Mouse (Mus musculus): ENCODE data around the gene Sez6.

The Sez6 gene

DNA sequence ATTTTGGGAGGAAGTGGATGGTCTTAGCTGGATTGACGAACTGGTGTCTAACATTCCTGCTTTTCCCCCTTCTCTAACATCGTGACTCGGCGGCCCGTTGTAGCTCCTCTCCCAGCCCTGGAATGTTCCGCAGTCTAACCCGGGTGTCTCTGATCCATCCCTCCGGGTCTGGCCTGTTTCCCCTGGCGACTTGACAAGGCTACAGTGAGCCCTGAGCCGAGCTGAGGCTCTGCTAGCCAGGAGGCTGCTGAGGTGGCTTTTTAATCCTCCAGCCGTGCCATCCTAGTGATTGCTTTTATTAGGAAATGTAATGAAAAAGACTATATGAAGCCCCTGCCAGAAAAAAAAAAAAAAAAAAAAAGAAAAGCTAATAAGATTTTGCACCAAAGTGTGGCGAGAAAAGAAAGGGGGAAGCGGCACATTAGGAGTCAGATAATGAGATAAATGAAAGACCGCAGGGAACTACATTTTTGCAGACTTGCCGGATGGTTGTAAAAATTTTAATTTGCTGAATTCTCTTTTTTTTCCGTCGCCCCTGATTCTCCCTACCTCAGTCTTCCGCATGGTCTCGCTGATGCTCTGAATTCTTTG lies 24.4 kb upstream of the Sez6 start:
- DNase-seq (ENCODE audit: low spot score) = no peak

DNA sequence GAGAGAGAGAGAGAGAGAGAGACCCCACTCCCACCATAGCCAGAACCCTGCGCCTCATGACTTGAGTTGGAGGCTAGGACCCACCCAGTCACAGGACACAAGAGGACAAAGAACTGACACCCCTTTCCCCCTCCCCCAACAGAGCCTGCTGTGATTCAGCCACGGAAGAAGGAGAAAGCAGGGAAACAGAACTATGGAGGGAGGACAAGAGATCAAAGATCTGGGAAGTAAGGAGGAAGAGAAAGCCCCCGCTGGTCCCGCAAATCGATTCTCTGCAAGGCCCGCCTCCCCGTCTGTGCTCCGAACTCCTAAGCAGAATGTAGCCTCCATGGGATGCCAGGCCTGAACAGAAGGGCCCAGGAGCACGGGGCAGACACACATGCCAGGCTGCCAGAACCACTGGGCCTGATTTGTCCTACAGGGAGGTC lies 23.8 kb upstream of the Sez6 start:
- peak; percentile 48 for DNase-seq (ENCODE audit: low spot score)

DNA sequence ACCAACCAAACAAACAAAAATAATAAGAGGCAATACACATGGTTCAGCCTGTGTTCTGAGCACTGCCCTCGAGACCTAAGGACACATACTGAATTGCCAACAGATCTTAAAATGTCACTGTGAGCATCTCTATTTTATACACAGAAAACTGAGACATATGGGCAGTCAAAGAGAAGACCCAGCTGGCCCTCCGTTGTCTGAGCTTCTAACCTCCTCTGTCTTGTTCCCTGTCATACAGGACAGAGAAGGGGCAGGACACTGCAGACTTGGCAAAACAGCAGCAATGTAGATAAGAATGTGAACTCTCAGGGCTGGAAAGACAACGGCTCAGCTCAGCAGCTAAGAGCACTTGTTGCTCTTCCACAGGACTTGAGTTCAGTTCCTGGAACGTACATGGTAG lies 22.1 kb upstream of the Sez6 start:
- DNase-seq (ENCODE audit: low spot score) = no peak

DNA sequence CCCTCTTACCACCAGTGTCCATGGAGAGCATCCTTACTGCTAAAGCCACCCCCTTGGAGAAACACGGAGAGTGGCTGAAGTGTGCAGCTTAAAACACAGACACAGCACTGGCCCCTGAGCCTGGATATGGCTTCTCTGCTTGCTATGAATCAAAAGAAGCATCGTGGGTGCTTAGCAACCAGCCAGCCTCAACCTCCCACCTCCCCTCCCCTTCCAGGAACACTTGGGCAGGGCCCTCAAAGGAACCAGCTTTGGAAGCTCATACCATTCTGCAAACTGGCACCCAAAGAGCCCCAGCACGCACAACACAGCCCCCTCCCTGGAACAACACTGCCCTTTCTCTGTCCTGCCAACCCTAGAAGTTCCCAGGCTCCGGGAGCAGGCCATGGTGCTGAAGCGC lies 21.2 kb upstream of the Sez6 start:
- DNase-seq (ENCODE audit: low spot score) = no peak

DNA sequence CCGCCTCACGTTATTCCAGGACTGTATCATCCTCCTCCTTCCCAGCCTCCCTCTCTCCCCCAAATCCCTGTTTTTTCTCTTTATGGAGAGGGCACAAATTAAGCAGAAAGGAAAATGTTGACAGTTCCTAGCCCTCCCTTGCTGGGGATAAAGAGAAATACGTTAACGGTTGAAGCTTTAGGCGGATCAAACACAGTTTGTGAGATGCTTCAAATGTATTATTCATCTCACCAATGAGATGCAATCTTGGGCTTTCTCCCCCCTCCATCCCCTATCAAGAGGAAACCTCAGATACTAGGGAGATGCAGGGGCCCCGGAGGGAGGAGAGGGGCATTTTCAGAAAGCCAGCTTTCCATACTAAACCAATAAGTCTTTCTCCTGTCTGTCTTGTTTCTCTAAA lies 20.8 kb upstream of the Sez6 start:
- DNase-seq (ENCODE audit: low spot score) = no peak

DNA sequence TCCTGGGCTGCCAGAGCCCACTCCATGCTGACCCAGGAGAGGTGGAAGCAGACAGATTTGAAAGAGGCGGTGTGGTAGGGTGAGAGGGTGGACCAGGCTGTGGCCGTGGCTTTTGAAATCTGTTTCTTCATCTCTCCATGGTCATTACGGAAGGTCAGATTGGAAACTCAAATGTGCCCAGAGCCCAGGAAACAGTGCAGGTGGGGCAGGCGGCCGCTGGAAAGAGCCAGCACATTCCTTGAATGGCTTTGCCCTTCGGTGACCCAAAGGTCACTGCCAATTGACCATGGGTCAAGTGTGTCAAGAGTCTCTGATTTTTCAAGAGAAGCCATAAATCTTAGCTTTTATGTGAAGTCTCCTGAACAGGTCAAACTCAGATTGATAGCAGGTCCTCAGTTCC lies 17.1 kb upstream of the Sez6 start:
- DNase-seq (ENCODE audit: low spot score) = peak; percentile 63

DNA sequence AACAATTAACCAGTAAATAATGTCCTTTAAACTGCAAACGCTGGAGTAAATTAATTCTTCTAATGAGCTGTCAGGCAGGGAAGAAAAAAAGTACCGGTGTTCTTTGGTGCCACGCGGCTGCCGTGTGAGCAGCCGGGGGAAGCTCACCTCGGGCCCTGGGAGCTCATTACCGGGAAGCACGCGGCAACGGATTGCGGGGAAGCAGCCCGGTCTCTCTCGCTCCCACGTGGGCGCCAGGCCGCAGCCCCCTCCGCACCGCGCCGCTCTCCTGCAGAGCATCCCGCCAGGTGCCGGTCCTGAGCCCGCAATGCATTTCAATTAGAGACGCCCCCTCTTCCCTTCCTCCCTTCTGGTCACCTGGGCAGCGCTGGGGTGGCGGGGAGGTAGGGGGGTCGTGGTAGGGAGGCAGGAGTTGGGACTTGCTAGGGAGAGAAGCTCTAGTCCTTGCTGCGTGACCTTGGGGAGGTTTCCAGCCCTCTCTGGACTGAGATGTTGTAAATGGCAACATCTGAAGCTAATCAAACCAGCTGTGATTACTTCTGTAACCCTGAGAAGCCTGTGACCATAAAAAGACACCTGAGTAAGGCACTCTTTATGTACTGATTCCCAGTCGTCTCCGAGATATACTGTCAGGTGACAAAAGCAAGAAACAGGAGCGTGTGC lies 15.9 kb upstream of the Sez6 start:
- DNase-seq (ENCODE audit: low spot score) = no peak

DNA sequence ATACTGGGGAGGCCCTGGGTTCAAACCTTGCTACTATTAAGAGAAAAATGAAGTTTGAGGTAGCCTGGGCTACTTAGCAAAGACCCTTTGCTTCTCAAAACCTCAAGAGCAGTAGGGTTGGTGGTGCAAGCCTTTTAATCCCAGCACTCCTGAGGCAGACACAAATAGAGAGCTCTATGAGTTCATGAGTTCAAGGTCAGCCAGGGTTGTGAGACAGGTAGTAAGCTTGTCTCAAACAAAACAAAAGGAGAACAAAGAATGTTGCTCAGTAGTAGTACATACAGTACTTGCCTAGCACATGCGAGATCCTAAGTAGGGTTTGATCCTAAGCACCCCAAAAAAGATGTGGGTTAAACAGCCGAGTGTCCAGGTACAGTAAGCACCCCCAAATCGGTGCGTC lies 13.9 kb upstream of the Sez6 start:
- no peak for DNase-seq (ENCODE audit: low spot score)

DNA sequence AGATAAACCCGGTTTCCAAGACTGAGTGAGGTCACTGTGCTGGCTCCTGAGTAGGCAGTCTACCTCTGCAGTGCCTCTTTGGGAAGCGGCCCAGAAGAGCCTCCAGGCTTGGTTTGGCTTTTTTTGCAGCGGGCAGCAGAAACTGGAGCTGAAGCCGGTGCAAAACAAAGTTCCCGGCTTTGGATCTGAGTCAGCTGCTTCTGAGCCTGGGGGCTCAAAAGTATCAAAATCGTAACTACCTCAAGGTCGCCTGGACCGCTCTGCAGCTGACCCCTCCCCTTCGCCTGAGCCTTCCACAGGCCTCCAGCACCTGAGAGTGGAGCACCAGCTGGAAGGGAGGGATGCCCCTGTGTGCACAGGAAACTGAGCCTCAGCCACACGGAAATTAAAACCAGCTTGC lies 13.4 kb upstream of the Sez6 start:
- peak; percentile 64 for DNase-seq (ENCODE audit: low spot score)

DNA sequence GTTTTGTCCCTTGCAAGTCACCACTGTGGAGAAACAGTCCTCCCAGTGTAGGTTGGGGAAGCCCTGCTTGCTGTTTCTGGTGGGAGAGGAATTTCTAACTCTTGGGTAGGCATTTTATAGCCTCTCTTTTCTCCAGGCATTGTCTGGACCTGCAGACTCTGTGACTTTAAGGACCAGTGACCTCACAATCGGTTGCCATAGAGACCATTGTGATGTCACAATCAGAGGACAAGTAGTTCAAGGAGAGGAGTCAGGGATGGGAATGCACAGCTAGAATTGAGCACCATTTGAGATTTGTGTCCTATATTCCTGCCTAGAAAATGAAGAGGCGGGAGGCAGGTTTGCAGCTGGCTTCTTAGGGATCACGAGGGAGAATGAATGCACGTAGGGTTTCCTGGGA lies 7.3 kb upstream of the Sez6 start:
- no peak for DNase-seq (ENCODE audit: low spot score)

DNA sequence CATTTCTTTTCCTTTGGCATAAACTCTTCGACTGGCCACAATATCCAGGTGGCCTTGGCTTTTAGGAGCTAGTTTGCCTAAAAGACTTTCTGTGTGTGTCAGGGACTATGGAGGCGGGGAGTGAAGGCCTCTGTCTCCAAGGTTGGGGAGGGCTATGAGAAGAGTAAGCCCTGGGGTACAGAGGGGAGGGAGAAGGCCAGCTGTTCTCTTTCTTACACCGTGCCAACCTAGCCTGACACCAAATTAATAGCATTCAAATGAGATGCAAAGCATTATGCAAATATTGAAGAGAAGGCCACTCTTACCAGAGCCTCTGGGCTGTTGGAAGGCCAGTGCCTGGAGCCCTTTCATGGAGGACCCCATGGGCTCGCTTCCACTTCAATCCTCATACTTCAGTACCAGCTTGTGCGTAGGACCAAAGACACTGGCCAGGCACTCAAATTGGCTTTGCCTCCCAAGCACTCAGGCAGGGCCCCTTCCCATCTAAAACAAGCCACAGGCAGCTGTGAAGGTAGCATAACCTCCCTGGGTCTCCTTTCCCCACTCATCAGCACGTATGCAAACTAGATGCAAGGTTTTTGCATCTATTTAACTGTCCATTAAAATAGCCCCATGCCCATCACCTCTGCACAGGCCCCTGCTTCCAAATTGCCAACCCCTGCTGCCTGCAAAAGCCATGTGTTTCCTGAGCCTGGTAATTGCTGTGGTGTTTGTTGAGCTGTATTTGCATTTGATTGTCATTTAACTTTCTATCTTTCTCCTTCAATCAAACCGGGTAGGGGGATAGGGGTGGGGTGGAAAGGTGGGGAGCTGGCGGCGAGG lies 4.6 kb upstream of the Sez6 start:
- no peak for DNase-seq (ENCODE audit: low spot score)

DNA sequence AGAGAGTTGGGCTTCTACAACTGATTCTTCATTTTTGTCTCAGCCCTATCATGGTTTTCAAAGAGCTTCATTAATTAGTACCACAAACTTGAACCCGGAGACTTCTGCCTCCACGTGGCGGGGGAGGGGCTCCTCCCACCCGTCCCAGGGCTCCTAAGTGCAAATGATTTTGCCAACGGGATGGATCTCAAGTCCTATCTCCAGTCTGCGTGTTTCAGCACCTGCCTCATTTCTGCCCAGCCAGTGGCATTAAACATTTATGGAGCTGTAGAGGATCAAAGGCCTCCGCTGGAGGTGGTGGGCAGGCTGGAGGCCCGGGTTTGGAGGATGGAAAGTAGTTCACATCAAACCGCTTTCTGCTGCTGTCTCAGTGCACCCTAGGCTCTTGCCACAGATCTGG lies 3.9 kb upstream of the Sez6 start:
- no peak for DNase-seq (ENCODE audit: low spot score)

DNA sequence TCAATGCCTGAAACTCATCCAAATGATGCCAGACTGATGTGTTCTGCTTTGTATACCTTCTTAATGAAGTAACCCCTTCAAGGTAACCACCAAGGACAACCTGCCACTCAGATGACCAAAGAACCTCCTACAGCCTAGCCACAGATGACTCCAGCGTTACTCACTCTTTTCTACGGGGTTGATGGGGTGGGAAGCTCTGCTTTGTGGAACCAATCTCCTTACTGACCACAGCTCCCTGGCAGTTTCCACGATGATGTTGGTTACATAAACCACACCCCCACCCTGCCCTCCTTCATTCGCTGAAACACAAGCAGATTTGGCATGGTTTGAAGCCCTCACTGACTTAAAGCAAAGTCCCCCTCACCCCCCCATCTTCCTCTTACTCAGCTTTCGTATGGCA lies 2.8 kb upstream of the Sez6 start:
- DNase-seq (ENCODE audit: low spot score) = no peak

DNA sequence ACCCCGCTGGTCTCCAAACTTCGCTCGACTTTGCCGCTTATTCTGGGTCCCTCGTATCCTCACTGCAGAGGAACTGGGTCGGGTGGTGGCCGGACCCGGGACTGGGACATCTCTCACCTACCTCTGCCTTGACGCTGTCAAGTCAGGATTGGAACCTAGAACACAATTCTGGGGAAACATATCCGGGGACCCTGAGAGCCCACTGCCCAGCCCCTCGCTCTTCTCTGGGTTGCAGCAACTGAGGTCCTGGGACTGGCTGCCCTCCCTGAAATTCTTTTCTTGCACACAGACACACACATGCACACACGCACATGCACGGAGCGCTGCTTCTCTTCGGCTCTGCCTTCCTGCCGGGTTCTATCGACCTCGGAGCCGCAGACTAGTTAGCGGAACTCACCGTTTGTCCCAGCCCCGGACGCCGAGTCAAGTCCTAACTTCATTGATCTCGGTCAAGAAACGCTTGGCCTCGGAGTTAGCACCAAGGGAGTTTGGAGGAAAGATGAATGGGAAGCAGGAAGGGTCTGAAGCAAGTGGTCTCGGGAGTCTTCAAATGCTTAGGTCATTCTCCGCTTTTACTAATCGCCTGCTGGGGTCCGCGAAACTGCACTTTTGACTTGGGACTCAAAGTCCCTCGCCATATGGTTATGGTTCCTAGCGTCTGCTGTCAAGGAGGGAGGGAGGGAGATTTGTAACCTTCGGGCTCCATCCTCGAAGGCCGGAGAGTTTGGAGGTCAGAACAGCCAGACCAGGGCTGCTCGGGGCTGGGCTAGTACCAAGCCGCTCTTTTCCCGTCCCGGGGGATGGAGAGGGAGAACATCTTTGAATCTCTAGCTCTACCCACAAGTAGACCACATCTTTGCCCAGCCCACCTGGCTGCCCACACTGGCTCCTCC lies 1.2 kb downstream of the Sez6 start:
- DNase-seq (ENCODE audit: low spot score) = peak; percentile 42

DNA sequence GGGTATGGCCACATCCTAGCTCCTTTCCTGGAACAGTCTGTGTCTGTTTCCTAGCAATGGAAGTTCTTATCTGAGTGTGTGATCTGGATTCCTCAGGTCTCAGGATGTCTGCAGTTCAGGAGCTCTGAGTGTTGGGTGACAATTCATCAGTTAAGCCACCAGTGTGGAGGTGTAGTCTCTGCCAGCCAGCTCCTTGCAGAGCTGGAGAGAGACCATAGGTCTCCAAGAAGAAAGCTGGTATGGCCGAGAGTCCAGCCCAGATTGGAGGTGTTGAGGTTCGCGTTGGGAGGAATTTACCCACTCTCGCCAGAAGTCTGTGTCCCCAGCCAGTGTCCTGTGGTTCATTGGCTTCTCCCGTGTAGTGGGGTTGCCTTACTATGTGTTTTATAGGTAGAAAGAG lies 2.0 kb downstream of the Sez6 start:
- no peak for DNase-seq (ENCODE audit: low spot score)

DNA sequence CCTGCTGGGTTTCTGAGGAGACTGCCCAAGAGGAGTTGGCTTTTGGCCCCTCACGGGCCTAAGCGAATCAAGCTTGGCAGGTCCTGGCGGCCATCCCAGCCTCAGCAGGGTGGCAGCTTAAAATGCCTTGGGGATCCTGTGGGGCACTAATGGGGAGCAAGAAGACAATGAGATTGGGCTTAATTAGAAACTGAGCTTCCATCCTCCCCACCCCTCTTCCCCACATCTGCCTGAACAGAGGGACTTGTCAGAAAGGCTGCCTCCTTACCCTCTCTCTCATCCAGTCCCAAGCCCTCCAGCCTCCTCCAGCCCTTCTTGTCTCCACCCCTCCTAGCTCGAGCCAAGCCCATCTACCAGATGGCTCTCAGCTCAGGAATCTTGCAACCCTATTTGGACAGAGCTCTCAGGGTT lies 3.5 kb downstream of the Sez6 start:
- DNase-seq (ENCODE audit: low spot score) = no peak

DNA sequence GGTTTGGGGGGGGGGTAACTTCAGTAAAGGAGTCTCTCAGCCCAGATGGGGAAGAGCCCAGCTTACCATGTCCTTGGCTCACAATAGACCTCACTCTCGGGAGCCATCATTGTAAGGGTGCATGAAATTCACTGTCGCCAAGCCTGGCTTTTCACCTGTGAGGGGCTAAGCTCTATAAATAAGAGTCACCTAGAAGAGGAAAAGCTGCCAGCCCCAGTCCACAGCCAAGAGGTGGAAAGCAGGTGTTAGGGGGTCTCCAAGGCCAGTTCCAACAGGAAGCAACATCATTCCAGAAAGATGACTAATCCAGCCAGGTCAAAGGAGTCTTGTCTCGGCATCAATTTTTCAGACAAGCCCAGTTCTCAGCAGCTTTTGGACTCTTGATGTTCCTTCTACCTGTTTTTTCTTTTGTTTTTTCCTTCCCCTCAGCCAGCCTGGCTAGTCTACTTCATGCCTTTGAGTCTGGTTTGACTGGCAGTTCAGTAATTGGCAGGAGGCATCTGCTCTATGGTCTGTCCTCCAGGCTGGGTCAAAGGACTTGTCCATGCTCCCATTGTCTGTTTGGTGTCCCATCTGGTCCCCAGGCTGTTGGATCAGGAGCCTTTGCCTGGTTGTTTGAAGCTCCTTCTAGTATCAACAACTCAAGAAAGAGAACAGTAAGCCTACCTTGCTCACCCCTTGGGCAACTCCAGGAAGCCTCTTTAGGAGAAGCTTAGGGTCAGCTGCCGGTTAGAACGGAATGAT lies 4.1 kb downstream of the Sez6 start:
- no peak for DNase-seq (ENCODE audit: low spot score)

DNA sequence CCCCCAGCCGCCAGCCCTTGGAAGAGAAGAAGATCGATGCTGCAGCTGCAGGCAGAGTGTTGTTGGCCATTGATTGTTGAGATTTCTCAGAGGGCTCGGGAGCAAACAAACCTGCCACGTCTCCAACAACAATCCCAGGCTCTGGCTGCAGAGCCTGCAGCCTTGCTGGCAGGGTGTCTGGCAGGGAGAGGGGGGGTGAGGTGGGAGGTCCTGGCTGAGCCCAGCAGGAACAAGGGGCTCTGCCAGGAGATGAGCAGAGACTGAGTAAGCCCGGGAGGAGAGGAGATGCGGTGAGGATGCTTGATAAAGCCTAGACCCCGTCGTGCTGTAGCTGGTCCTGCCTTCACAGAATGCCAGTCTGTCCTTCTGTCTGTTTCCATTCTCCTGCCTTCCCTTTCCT lies 6.2 kb downstream of the Sez6 start:
- DNase-seq (ENCODE audit: low spot score) = no peak

DNA sequence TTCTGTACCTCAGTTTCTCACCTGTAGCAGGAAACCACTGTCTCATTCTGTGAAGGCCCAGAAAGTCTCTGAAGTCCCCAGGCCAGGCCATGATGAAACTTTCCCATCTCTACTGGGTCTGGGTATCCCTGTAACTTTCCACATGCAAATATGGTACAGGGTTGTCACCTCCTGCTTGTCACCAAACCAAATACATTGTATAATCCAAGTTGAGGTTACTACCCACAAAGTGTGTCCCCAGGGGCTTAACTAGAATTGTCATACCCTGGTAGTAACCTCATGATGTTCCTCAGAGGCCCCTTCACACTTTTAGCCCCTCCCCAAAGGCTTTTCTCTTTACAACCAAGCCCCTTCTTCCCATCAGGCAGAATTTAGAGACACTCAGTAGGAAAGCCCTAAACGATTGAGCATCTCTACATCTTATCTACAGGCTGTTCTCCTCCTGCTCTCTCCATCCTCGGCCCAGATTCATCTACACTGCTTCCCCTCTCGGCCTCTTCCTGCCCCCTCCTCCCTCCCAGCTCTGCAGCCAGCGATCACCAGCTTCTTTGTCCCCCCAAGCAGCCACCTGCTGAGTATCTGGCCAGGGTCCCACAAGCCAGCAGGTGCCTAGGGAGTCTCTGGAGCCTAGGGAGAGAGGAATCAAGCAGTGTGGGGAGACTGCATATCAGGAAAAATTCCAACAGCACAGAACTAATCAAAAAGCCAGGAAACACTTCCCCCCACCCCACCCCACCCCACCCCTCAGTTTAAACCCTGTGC lies 7.2 kb downstream of the Sez6 start:
- DNase-seq (ENCODE audit: low spot score) = no peak

DNA sequence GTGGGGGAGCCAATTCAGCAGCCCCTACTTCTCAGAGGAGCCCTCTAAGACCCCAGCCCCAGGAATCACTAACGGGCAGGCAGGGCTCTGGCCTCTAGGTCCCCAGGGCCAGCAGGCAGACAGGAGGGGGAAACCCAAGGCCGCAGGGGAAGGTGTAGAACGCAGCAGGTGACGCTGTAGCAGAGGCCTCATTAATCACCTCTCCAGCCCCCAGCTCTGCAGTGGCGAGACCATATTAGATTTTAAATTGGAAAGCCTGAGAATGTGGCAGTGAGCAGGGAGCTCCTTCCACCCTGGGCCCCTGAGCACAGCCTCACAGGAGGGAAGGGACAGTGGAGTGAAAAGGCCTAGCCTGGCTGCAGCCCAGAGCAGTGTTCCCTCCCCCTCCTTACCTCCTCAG lies 11.6 kb downstream of the Sez6 start:
- DNase-seq (ENCODE audit: low spot score) = no peak

DNA sequence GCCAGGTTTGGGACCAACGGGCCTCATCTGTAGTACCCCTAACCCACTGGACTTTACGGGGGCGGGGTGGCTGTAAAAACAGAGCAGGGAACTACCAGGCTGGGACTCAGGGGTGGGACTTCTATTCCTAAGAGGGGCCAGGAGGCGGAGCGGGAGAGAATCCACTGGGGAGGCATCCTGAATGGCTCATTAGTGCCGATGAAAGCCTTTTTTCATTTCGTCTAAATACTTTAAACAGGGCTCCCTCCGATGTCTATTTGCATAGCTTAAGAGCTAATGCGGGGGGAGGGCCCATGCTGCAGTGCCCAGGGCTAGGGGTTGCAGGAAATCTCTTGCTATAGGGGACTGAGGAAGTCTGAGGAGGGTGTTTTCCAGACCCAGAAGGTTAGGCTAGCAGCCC lies 17.3 kb downstream of the Sez6 start:
- DNase-seq (ENCODE audit: low spot score) = peak; percentile 72

Measured in embryo, embryonic 10.5 days (tissue).